Mouse (Mus musculus): ENCODE measurements at regions not wholly inside any gene's neighbourhood (a gene's known extent, or its start where the extent isn't known, plus 50 kb on each side); places are given as distances from the start of the nearest gene placed in this dataset.

- TF ChIP-seq CTCF (IDR thresholded peaks at IDR 0.05; ENCODE audit: low read depth, low read length) = no peak
- no peak for TF ChIP-seq POLR2A (IDR thresholded peaks at IDR 0.05; ENCODE audit: extremely low read depth, insufficient read depth, low read length)
Observed at GRCm38 (mm10) chr1:128868761-128869160, 276.7 kb upstream of the Cxcr4 start.

Measured in liver, adult 2 months (tissue).